Mouse (Mus musculus) thymus, postnatal 36 days (tissue): Measurements from ENCODE around the gene Golga4.

Experiments
- DNase-seq, 2 experiments: peaks; one replicate each; pipeline ENCODE4 v3.0.0; 2022; ENCODE audit warnings: mixed read lengths in 2 of 2

The Golga4 gene

GRCm38 (mm10) chr9:118489579-118490019 lies 16.5 kb upstream of the Golga4 start:
- peak; percentile 75 for DNase-seq

GRCm38 (mm10) chr9:118491195-118491594 lies 14.9 kb upstream of the Golga4 start:
- DNase-seq = no peak

GRCm38 (mm10) chr9:118492932-118493698 lies 13.0 kb upstream of the Golga4 start:
- DNase-seq = no peak

- no peak for DNase-seq
Observed at GRCm38 (mm10) chr9:118494106-118494505, 12.0 kb upstream of the Golga4 start.

DNA sequence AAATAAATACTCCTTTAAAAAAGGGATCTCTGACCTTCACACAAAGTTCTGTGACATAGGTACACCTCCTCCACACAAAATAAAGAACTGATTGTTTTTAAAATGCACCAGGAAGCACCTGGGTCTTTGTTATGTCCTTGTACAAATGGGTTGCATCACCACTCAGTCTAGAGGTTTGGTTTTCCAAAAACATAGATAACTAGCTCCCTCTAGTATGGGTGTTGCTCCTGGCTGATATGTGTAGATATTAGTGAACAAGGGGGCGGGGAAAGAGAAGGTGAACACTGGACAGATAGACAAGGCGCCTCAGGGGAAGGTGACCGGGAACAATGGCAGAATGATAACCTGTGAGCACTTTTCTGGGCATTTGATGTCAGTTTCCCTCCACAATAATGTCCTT lies 10.1 kb upstream of the Golga4 start:
- DNase-seq = no peak

GRCm38 (mm10) chr9:118496952-118497351 lies 9.1 kb upstream of the Golga4 start:
- no peak for DNase-seq

- DNase-seq = no peak
Observed at GRCm38 (mm10) chr9:118498061-118498460, 8.0 kb upstream of the Golga4 start.

DNA sequence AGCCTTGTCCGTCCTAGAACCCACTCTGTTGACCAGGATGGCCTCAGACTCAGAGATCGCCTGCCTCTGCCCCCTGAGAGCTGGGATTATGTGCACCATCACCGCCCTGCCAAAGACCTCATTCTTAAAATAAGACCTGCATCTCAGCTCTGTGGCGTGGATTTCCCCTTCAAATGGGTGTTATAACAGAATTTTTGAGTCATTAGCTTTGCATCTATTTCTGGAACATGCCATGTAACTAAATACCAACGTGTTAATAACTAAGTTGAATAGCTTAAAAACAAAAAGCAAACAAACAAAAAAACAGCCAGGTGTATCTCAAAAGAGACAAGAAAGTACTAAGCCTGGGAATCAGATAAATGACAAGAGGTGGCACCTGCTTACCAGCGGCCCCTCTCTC lies 5.1 kb upstream of the Golga4 start:
- DNase-seq = no peak

DNA sequence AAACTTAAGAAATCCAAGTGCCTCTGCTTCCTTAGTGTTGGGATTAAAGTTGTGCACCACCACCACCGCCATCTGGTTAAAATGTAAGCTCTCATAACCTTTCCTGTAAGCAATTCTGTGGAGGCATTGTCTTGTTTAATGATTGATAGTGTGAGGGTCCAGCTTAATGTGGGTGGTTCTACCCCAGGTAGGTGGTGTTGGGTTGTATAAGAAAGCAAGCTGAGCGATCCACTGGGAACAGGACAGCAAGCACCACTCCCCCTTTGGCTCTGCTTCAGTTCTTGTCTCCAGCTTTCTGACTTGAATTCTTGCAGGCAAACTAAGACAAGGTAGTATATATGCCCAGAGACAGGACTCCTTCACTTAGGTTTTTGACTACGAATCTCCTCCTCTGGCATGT lies 1.4 kb upstream of the Golga4 start:
- no peak for DNase-seq

GRCm38 (mm10) chr9:118506404-118507231 lies 551 bp downstream of the Golga4 start:
- peak in 1 of 2 experiments; percentile 46 for DNase-seq

- DNase-seq = no peak
Observed at GRCm38 (mm10) chr9:118507552-118507951, 1.5 kb downstream of the Golga4 start.

- DNase-seq = no peak
Observed at GRCm38 (mm10) chr9:118508601-118509000, 2.5 kb downstream of the Golga4 start.

DNA sequence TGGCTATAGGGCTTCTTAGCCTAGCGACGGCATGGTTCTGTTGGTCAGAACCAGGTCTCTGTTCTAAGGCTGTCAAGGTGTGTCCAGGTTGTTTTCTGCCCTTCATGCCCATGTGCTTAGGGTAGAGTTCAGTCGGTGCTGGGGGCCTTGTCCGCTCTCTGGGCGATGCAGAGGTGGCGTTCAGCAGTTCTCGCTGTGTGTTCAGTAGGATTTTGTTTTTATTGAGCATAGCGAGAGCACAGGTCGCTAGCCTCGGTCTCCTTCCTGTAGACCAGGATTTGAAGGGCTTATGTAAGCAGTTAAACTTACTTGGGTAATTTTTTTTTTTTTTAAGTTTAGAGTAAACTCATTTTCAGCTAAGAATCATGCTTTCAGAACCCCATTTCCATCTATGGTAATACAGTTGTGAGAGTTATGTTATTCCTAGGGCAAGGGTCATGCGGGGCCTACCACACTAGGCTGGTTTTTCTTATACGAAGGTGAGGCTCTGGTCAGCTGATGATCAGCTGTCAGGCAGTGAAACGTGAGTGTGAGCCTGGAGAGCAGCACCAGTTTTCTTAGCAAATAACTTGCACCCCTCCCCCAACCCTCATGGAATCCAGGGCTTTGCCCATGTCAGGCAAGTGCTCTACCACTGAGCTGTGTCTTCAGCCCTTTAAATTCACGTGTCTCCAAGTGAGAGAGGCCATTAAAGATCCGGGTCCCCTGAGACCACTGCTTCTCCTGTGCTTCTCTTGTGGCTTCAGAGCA lies 5.0 kb downstream of the Golga4 start:
- DNase-seq = no peak

GRCm38 (mm10) chr9:118512681-118513233 lies 6.7 kb downstream of the Golga4 start:
- DNase-seq = no peak

DNA sequence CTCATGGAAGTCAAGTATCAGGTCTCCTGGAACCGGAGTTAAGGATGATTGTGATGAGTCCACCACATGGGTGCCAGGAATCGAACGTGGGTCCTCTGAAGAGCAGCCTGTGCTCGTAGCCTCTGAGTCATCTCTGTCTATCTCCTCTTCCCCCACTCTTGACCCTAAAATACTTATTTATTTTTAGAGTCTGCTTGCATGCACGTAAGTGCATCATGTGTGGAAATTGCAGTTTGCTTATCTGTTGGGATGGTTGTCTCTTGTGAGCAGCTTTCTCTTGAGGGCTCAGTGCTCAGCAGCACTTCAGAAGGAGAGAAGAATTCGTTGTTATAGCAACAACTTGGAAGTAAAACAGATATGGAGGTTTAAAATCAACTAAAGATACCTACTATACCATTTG lies 9.4 kb downstream of the Golga4 start:
- no peak for DNase-seq

- DNase-seq = no peak
Observed at GRCm38 (mm10) chr9:118516162-118516561, 10.1 kb downstream of the Golga4 start.

DNA sequence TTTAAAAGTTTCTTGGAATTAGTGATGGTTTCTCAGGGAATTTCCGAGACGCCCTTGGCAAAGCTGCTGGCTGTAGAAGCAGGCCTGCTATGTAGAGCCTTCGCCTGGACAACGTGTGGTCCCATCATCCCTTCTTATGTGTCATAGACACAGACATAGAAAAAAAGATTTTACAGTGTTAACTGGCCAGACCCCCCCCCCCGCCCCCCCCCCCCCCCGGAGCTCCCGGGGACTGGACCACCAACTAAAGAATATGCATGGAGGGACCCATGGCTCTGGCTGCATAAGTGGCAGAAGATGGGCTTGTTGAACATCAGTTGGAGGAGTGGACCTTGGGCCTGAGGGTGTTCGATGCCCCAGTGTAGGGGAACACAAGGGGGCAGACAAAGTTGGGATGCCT lies 11.6 kb downstream of the Golga4 start:
- no peak for DNase-seq

DNA sequence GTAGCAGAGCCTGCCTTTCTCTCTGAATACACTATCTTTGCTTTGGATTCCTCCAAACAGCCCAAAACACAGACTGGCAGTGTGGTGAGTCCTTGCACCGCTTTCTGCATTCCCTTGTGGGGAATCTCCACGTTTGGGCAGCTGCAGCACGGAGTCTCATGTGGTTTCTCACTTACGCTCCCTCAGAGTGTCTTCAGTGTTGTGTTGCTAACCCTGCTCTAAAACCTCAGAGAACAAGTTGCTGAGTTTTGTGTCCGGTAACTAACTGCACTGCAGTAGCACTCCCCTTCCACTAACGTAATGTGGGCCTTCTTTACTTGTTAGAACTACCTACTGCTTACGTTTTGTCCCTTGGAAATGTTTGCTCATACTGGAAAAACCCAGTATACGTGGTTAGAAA lies 13.0 kb downstream of the Golga4 start:
- DNase-seq = no peak

- DNase-seq = no peak
Observed at GRCm38 (mm10) chr9:118520011-118520410, 13.9 kb downstream of the Golga4 start.

DNA sequence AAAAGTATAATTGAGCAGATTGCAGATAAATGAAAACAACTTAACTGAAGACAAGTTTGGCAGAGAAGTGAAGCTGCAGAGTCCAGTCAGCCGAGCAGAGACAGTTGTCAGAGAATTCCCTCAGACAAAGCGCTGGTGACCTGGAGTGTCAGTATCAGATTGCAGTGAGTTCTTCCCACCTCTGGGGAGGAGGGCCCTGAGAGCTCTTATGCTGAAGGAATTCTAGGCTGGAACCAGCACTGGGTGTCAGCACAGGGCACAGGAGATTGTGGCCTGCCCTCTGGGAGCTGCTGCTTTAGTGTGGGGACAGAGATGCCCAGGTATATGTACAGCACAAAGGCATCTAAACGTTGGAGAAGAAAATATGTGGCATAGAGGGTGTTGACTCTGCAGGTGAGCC lies 14.8 kb downstream of the Golga4 start:
- DNase-seq = no peak

GRCm38 (mm10) chr9:118521659-118522058 lies 15.6 kb downstream of the Golga4 start:
- no peak for DNase-seq

- DNase-seq = no peak
Observed at GRCm38 (mm10) chr9:118523738-118524137, 17.7 kb downstream of the Golga4 start.

DNA sequence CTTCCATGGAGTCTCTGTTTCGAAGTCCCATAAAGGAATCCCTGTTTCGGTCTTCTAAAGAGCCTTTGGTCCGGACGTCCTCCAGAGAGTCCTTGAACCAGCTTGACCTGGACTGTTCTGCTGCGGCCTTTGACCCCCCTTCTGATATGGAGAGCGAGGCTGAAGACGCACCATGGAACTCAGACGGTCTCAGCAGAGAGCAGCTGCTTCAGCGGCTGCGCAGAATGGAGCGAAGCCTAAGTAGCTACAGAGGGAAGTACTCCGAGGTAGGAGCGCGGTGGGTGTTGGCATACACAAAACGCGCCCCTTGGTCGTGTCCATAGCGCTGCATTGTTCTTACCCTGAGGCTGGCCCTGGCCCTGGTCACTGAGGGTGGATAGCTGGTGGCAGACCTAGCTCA lies 21.0 kb downstream of the Golga4 start:
- no peak for DNase-seq
